Mouse (Mus musculus): ENCODE results near the gene Pdxp. TPM values are rescaled to one million over a fixed set of nuclear protein-coding genes. Genes with fewer than 3 reads are reported as not detected.
A peak's percentile ranks its signal among the peaks of the same experiment; 100 is the strongest.

Pdxp gene
- total and polyA plus RNA-seq, 3 experiments = 21.5 to 25.4 TPM; not detected in 1

- peak; percentile 52; the same call in 1 of the 2 replicates for TF ChIP-seq HCFC1 (IDR thresholded peaks at IDR 0.05; ENCODE audit: low read depth, low read length)
- no peak for TF ChIP-seq MEF2A (IDR thresholded peaks at IDR 0.05; ENCODE audit: extremely low read depth, insufficient replicate concordance, low read depth, low read length, poor library complexity, severe bottlenecking)
- TF ChIP-seq RCOR1 (IDR thresholded peaks at IDR 0.05; ENCODE audit: low read depth, low read length) = no peak
- no peak for TF ChIP-seq TCF12 (IDR thresholded peaks at IDR 0.05; ENCODE audit: low read depth, low read length)
- TF ChIP-seq ZNF384 (IDR thresholded peaks at IDR 0.05; ENCODE audit: low read depth, low read length) = no peak
- TF ChIP-seq TBP (IDR thresholded peaks at IDR 0.05; ENCODE audit: low read depth, low read length) = peak; percentile 53; the same call in 1 of the 2 replicates
- no peak for TF ChIP-seq KAT2A (conservative IDR thresholded peaks at IDR 0.05; ENCODE audit: low read depth, low read length)
- TF ChIP-seq ZMIZ1 (IDR thresholded peaks at IDR 0.05; ENCODE audit: low read depth, low read length) = no peak
- TF ChIP-seq UBTF (IDR thresholded peaks at IDR 0.05; ENCODE audit: borderline replicate concordance, insufficient read depth, low read depth, low read length) = no peak
- TF ChIP-seq BHLHE40 (IDR thresholded peaks at IDR 0.05; ENCODE audit: borderline replicate concordance, low read depth, low read length) = no peak
- TF ChIP-seq SIN3A (IDR thresholded peaks at IDR 0.05; ENCODE audit: low read length) = peak; percentile 63
- peak; percentile 50 for TF ChIP-seq MXI1 (IDR thresholded peaks at IDR 0.05; ENCODE audit: low read depth, low read length)
Observed at GRCm38 (mm10) chr15:78931577-78931976, 17.9 kb downstream of the Pdxp start (continued).

- peak; percentile 95 for DNase-seq (ENCODE audit: low read depth, low spot score)
- H3K27ac ChIP-seq (ENCODE audit: control insufficient read depth, low read depth, low read length) = peak within 1 kb of the TSS; percentile 100
- H3K36me3 ChIP-seq (ENCODE audit: control insufficient read depth in 1 of 2, insufficient read depth in 2 of 2, low read length in 2 of 2) = peaks cover 0 to 12% of the 10 kb centered on the region in 2 experiments; a peak in 2 of 4 replicates
- peak within 1 kb of the TSS; percentile 98 for H3K9ac ChIP-seq (ENCODE audit: control insufficient read depth, low read depth, low read length, poor library complexity, severe bottlenecking)
- H3K27me3 ChIP-seq (ENCODE audit: control insufficient read depth in 1 of 2, insufficient read depth in 2 of 2, low read length in 2 of 2) = no peaks in the 10 kb centered on the region
- peak; percentile 96 for TF ChIP-seq SIN3A (IDR thresholded peaks at IDR 0.05; ENCODE audit: low read length)
- TF ChIP-seq USF1 (IDR thresholded peaks at IDR 0.05; ENCODE audit: low read depth, low read length) = 0 out of 2 replicates have a peak, but pooled peaks have one; percentile 11
- TF ChIP-seq TBP (IDR thresholded peaks at IDR 0.05; ENCODE audit: low read depth, low read length) = peak; percentile 63; the same call in 1 of the 2 replicates
- no peak; the same call in 1 of the 2 replicates for TF ChIP-seq E2F4 (IDR thresholded peaks at IDR 0.05; ENCODE audit: borderline replicate concordance, low read depth, low read length)
- peak; percentile 69 for TF ChIP-seq NELFE (IDR thresholded peaks at IDR 0.05; ENCODE audit: low read depth, low read length)
- TF ChIP-seq POLR2AphosphoS2 (IDR thresholded peaks at IDR 0.05; ENCODE audit: low read length) = peak; percentile 65
- no peak for TF ChIP-seq ETS1 (IDR thresholded peaks at IDR 0.05; ENCODE audit: low read depth, low read length)
- peak; percentile 87 for TF ChIP-seq MAX (IDR thresholded peaks at IDR 0.05; ENCODE audit: low read length)
- TF ChIP-seq POLR2A (IDR thresholded peaks at IDR 0.05; ENCODE audit: control insufficient read depth in 1 of 2, insufficient read depth in 1 of 2, low read depth in 1 of 2, low read length in 2 of 2, poor library complexity in 1 of 2) = peak; percentile 79 to 86
- TF ChIP-seq MAZ (IDR thresholded peaks at IDR 0.05; ENCODE audit: low read depth, low read length) = peak; percentile 58; the same call in 1 of the 2 replicates
- TF ChIP-seq MAFK (IDR thresholded peaks at IDR 0.05; ENCODE audit: borderline replicate concordance, low read depth, low read length) = no peak
- no peak for TF ChIP-seq NRF1 (IDR thresholded peaks at IDR 0.05; ENCODE audit: insufficient read depth, low read depth, low read length, poor library complexity, severe bottlenecking)
- TF ChIP-seq UBTF (IDR thresholded peaks at IDR 0.05; ENCODE audit: borderline replicate concordance, insufficient read depth, low read depth, low read length) = no peak
- peak; percentile 92 for TF ChIP-seq MXI1 (IDR thresholded peaks at IDR 0.05; ENCODE audit: low read depth, low read length)
- TF ChIP-seq GATA1 (IDR thresholded peaks at IDR 0.05; ENCODE audit: low read depth, low read length) = 0 out of 2 replicates have a peak, but pooled peaks have one; percentile 2
- no peak for TF ChIP-seq BHLHE40 (IDR thresholded peaks at IDR 0.05; ENCODE audit: borderline replicate concordance, low read depth, low read length)
- no peak for TF ChIP-seq ZMIZ1 (IDR thresholded peaks at IDR 0.05; ENCODE audit: low read depth, low read length)
- TF ChIP-seq TCF12 (IDR thresholded peaks at IDR 0.05; ENCODE audit: low read depth, low read length) = peak; percentile 20
- 0 out of 2 replicates have a peak, but pooled peaks have one; percentile 8 for TF ChIP-seq ZNF384 (IDR thresholded peaks at IDR 0.05; ENCODE audit: low read depth, low read length)
- TF ChIP-seq POLR2AphosphoS5 (IDR thresholded peaks at IDR 0.05; ENCODE audit: borderline replicate concordance, low read depth, low read length) = no peak
- peak; percentile 98 for TF ChIP-seq ELF1 (IDR thresholded peaks at IDR 0.05; ENCODE audit: low read depth, low read length)
- no peak for TF ChIP-seq JUND (IDR thresholded peaks at IDR 0.05; ENCODE audit: low read depth, low read length)
- TF ChIP-seq HCFC1 (IDR thresholded peaks at IDR 0.05; ENCODE audit: low read depth, low read length) = peak; percentile 91
- TF ChIP-seq MYC (IDR thresholded peaks at IDR 0.05; ENCODE audit: low read depth, low read length) = peak; percentile 98
- H3K9me3 ChIP-seq (replicated peaks; ENCODE audit: insufficient read depth, low read length) = no peaks in the 10 kb centered on the region
- H3K4me3 ChIP-seq (ENCODE audit: control insufficient read depth in 1 of 2, insufficient read depth in 1 of 2, low read depth in 2 of 2, low read length in 2 of 2) = peak within 1 kb of the TSS; percentile 75 to 100
- peaks cover 13% of the 10 kb centered on the region for H3K79me2 ChIP-seq (ENCODE audit: control insufficient read depth, insufficient read depth, low read length, poor library complexity)
- H3K4me1 ChIP-seq (ENCODE audit: control insufficient read depth in 1 of 2, insufficient read depth in 2 of 2, low read length in 2 of 2) = peaks cover 0 to 21% of the 10 kb centered on the region in 2 experiments; a peak in 2 of 4 replicates
Observed at GRCm38 (mm10) chr15:78934784-78935320, 21.1 kb downstream of the Pdxp start, which contains the start of gene Nol12. Gene Nol12 (plus strand): TSS chr15:78934933.

Data from MEL (cell line).